Mouse (Mus musculus): Measurements from ENCODE around the gene Mtmr11. TPM values are rescaled to one million over a fixed set of nuclear protein-coding genes. Genes with fewer than 3 reads are reported as not detected.

Gene Mtmr11
- polyA plus RNA-seq, 2 experiments, result 1.9 to 2.8 TPM

- no peak for ATAC-seq (ENCODE audit: insufficient read depth)
- Histone ChIP-seq H3K4me3 (ENCODE audit: insufficient read depth in 1 of 2, low read depth in 2 of 2, low read length in 2 of 2) (no peak overlapping the region), H3K4me1 (replicated peaks; ENCODE audit: control insufficient read depth in 2 of 2, insufficient read depth in 2 of 2, low read length in 1 of 2) (no peaks in the 10 kb centered on the region), H3K36me3 (replicated peaks; ENCODE audit: control insufficient read depth, insufficient read depth, low read depth) (peaks cover 23% of the 10 kb centered on the region), H3K27ac (no peak overlapping the region), H3K9me3 (ENCODE audit: control insufficient read depth, low read length) (no peaks in the 10 kb centered on the region), H3K9ac (replicated peaks) (no peak overlapping the region), H3K4me2 (ENCODE audit: low read depth) (no peak overlapping the region), H3K27me3 (ENCODE audit: control insufficient read depth, insufficient read depth, low read length) (no peaks in the 10 kb centered on the region)
- WGBS (ENCODE audit: insufficient replicate concordance), result 66% methylated on average over 7 of the region's 7 CpGs
- DNase-seq (ENCODE audit: low read depth in 3 of 3, low spot score in 3 of 3), result no peak
- TF ChIP-seq EP300 (IDR thresholded peaks at IDR 0.05; ENCODE audit: low read depth) (no peak), CTCF (IDR thresholded peaks at IDR 0.05; ENCODE audit: low read depth) (no peak)
Observed at GRCm38 (mm10) chr3:96151836-96152235, 10.0 kb upstream of the Mtmr11 start.

- Histone ChIP-seq H3K9ac (replicated peaks) (no peak overlapping the region), H3K4me1 (replicated peaks; ENCODE audit: control insufficient read depth in 2 of 2, insufficient read depth in 2 of 2, low read length in 1 of 2) (no peaks in the 10 kb centered on the region), H3K4me2 (ENCODE audit: low read depth) (no peak overlapping the region), H3K9me3 (ENCODE audit: control insufficient read depth, low read length) (no peaks in the 10 kb centered on the region), H3K36me3 (replicated peaks; ENCODE audit: control insufficient read depth, insufficient read depth, low read depth) (peaks cover 23% of the 10 kb centered on the region), H3K27me3 (ENCODE audit: control insufficient read depth, insufficient read depth, low read length) (no peaks in the 10 kb centered on the region), H3K4me3 (ENCODE audit: insufficient read depth in 1 of 2, low read depth in 2 of 2, low read length in 2 of 2) (no peak overlapping the region), H3K27ac (no peak overlapping the region)
- TF ChIP-seq CTCF (IDR thresholded peaks at IDR 0.05; ENCODE audit: low read depth), result no peak
- TF ChIP-seq EP300 (IDR thresholded peaks at IDR 0.05; ENCODE audit: low read depth), result no peak
- 87% methylated on average over 5 of the region's 5 CpGs for WGBS (ENCODE audit: insufficient replicate concordance)
- ATAC-seq (ENCODE audit: insufficient read depth) (no peak), DNase-seq (ENCODE audit: low read depth in 3 of 3, low spot score in 3 of 3) (no peak)
Observed at GRCm38 (mm10) chr3:96152611-96153010, 9.2 kb upstream of the Mtmr11 start.

DNA sequence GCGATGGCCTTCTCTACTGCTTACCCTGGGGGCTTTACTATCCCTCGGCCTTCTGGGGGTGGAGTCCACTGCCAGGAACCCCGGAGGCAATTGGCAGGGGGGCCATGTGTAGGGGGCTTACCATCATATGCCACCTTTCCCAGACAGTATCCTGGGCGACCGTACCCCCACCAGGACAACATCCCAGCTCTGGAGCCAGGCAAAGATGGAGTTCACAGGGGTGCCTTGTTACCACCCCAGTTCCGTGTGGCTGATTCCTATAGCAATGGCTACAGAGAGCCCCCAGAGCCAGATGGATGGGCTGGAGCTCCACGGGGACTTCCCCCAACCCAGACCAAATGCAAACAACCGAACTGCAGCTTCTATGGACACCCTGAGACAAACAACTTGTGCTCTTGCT is 6.3 kb upstream of the Mtmr11 start:
- 80% methylated on average over 8 of the region's 8 CpGs for WGBS (ENCODE audit: insufficient replicate concordance)

DNA sequence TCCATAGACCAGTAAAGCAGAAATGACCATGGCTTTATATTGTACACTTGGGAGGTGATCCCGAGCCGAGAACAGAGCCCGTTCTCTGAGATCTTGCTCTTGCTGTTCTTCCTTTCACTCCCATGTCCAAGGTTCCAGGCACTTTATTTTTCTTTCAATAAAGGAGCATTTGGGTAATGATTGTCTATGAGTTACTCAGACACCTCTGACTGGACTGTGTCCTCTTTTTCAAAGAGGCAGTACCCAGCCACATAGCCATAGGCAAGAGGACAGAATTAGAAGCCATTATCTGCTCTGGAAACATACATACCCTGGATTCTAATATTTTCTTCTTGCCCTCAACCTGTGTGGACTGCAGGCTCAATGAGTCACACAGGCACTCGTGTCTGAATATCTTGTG is 2.0 kb upstream of the Mtmr11 start:
- peaks cover 0 to 12% of the 10 kb centered on the region in 2 experiments; a peak in 2 of 4 replicates for H3K4me1 ChIP-seq (replicated peaks; ENCODE audit: control insufficient read depth in 2 of 2, insufficient read depth in 2 of 2, low read length in 1 of 2)
- no peaks in the 10 kb centered on the region for H3K9me3 ChIP-seq (ENCODE audit: control insufficient read depth, low read length)
- H3K36me3 ChIP-seq (replicated peaks; ENCODE audit: control insufficient read depth, insufficient read depth, low read depth), result no peaks in the 10 kb centered on the region; the same call in 1 of the 2 replicates
- H3K27me3 ChIP-seq (ENCODE audit: control insufficient read depth, insufficient read depth, low read length), result peaks cover 32% of the 10 kb centered on the region
- ATAC-seq (ENCODE audit: insufficient read depth), result no peak
- no peak for TF ChIP-seq EP300 (IDR thresholded peaks at IDR 0.05; ENCODE audit: low read depth)
- H3K9ac ChIP-seq (replicated peaks), result no peak overlapping the region
- WGBS (ENCODE audit: insufficient replicate concordance), result 63% methylated on average over 4 of the region's 4 CpGs
- H3K4me2 ChIP-seq (ENCODE audit: low read depth), result no peak overlapping the region; the same call in 1 of the 2 replicates
- no peak overlapping the region for H3K27ac ChIP-seq
- H3K4me3 ChIP-seq (ENCODE audit: insufficient read depth in 1 of 2, low read depth in 2 of 2, low read length in 2 of 2), result no peak overlapping the region
- no peak for DNase-seq (ENCODE audit: low read depth in 3 of 3, low spot score in 3 of 3)

More for the DNA sequence above, 6.3 kb upstream of the Mtmr11 start:
- H3K27ac ChIP-seq, result no peak overlapping the region
- H3K9me3 ChIP-seq (ENCODE audit: control insufficient read depth, low read length), result no peaks in the 10 kb centered on the region
- H3K4me1 ChIP-seq (replicated peaks; ENCODE audit: control insufficient read depth in 2 of 2, insufficient read depth in 2 of 2, low read length in 1 of 2), result peaks cover 0 to 7% of the 10 kb centered on the region in 2 experiments; a peak in 2 of 4 replicates
- DNase-seq (ENCODE audit: low read depth in 3 of 3, low spot score in 3 of 3), result no peak
- H3K9ac ChIP-seq (replicated peaks), result no peak overlapping the region
- no peak for ATAC-seq (ENCODE audit: insufficient read depth)
- TF ChIP-seq EP300 (IDR thresholded peaks at IDR 0.05; ENCODE audit: low read depth) (no peak), CTCF (IDR thresholded peaks at IDR 0.05; ENCODE audit: low read depth) (no peak)
- H3K27me3 ChIP-seq (ENCODE audit: control insufficient read depth, insufficient read depth, low read length), result peaks cover 5% of the 10 kb centered on the region; the same call in 1 of the 2 replicates
- no peak overlapping the region for H3K4me3 ChIP-seq (ENCODE audit: insufficient read depth in 1 of 2, low read depth in 2 of 2, low read length in 2 of 2)
- no peak overlapping the region for H3K4me2 ChIP-seq (ENCODE audit: low read depth)
- H3K36me3 ChIP-seq (replicated peaks; ENCODE audit: control insufficient read depth, insufficient read depth, low read depth), result peaks cover 23% of the 10 kb centered on the region

DNA sequence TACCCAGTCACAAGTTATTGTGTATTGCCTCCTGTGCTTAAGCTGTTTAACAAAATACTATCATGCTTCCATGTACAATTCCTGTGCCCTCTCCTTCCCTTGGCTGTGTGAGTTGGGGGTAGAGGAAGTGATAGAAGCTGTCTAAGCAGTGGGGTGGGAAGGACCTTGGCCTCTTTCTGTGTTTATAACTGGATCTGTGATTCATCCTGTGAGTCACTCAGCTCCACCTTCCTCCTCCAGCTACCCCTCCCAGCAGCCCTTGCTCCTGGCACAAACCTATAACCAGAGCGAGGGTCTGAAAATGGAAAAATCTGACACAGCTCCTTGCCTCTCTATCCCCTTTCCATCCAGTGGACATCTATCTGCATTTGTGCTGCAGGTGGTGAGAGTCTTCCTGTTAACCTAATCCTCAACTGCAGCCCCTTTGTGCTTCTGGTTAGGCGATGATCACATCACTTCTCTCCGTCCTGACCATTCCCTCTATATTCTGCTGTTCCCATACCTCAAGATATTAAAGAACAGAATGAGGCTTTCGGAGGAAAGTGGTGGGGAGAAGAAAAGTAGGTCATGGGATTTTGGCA is 1.5 kb upstream of the Mtmr11 start:
- H3K27ac ChIP-seq, result no peak overlapping the region
- no peak for DNase-seq (ENCODE audit: low read depth in 3 of 3, low spot score in 3 of 3)
- no peak for TF ChIP-seq CTCF (IDR thresholded peaks at IDR 0.05; ENCODE audit: low read depth)
- H3K9me3 ChIP-seq (ENCODE audit: control insufficient read depth, low read length), result no peaks in the 10 kb centered on the region
- H3K9ac ChIP-seq (replicated peaks), result no peak overlapping the region
- no peaks in the 10 kb centered on the region for H3K36me3 ChIP-seq (replicated peaks; ENCODE audit: control insufficient read depth, insufficient read depth, low read depth)
- WGBS (ENCODE audit: insufficient replicate concordance), result 48% methylated on average over 4 of the region's 4 CpGs
- peaks cover 32% of the 10 kb centered on the region for H3K27me3 ChIP-seq (ENCODE audit: control insufficient read depth, insufficient read depth, low read length)
- peaks cover 0 to 12% of the 10 kb centered on the region in 2 experiments; a peak in 2 of 4 replicates for H3K4me1 ChIP-seq (replicated peaks; ENCODE audit: control insufficient read depth in 2 of 2, insufficient read depth in 2 of 2, low read length in 1 of 2)
- H3K4me2 ChIP-seq (ENCODE audit: low read depth), result no peak overlapping the region; the same call in 1 of the 2 replicates
- no peak overlapping the region for H3K4me3 ChIP-seq (ENCODE audit: insufficient read depth in 1 of 2, low read depth in 2 of 2, low read length in 2 of 2)
- peak; percentile 29; the same call in 1 of the 2 replicates for ATAC-seq (ENCODE audit: insufficient read depth)

Data from liver, embryonic 14.5 days (tissue).